Mouse (Mus musculus): ENCODE measurements around the gene Artn. TPM values are rescaled to one million over a fixed set of nuclear protein-coding genes. Genes with fewer than 3 reads are reported as not detected.

The Artn gene
- polyA plus RNA-seq, 1 experiment from 2014 or later, result 7.0 TPM

- Histone ChIP-seq H3K4me2 (ENCODE audit: low read length) (peak overlapping the region; percentile 91; the same call in 1 of the 2 replicates), H3K27me3 (replicated peaks; ENCODE audit: control insufficient read depth, insufficient read depth, low read length) (no peaks in the 10 kb centered on the region), H3K36me3 (ENCODE audit: control insufficient read depth, insufficient read depth, low read length) (peaks cover 34% of the 10 kb centered on the region), H3K9me3 (ENCODE audit: control insufficient read depth, low read length) (no peaks in the 10 kb centered on the region), H3K27ac (ENCODE audit: low read depth) (no peak overlapping the region), H3K4me1 (replicated peaks; ENCODE audit: control insufficient read depth, insufficient read depth, low read length) (peaks cover 12% of the 10 kb centered on the region), H3K4me3 (ENCODE audit: low read depth, low read length) (peak overlapping the region; percentile 81; the same call in 1 of the 2 replicates), H3K9ac (ENCODE audit: low read length) (no peak overlapping the region)
- 87% methylated on average over 8 of the region's 8 CpGs for WGBS
- ATAC-seq (replicated peaks; ENCODE audit: low FRiP score, low TSS enrichment, low read depth), result no peak
- no peak for DNase-seq (ENCODE audit: low spot score)
Measured at GRCm38 (mm10) chr4:117890750-117891149, 38.8 kb downstream of the Artn start.

DNA sequence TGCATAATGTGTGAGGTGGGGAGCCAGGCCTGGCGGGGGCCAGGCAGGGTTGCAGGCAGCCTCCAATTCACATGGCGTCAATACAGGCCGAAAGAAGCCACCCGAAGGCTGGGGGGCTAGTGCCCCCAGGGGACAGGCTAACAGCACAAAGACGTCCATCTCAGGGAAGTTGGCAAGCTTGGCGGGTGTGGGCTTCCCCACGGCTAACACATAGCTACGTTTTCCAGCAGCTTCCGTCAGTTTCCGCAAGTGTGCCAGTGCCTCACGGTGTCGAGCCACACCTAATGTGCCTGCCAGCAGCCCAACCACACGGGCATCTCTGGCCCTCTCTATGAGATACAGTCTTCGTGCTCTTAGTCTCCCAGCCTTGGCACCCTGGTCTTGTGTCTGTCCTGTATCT, 39.5 kb downstream of the Artn start:
- no peak overlapping the region for H3K27ac ChIP-seq (ENCODE audit: low read depth)
- no peak overlapping the region for H3K4me2 ChIP-seq (ENCODE audit: low read length)
- H3K9me3 ChIP-seq (ENCODE audit: control insufficient read depth, low read length), result no peaks in the 10 kb centered on the region
- 91% methylated on average over 14 of the region's 14 CpGs for WGBS
- peaks cover 12% of the 10 kb centered on the region for H3K4me1 ChIP-seq (replicated peaks; ENCODE audit: control insufficient read depth, insufficient read depth, low read length)
- no peak overlapping the region for H3K4me3 ChIP-seq (ENCODE audit: low read depth, low read length)
- H3K27me3 ChIP-seq (replicated peaks; ENCODE audit: control insufficient read depth, insufficient read depth, low read length), result no peaks in the 10 kb centered on the region
- no peak overlapping the region for H3K9ac ChIP-seq (ENCODE audit: low read length)
- peaks cover 34% of the 10 kb centered on the region for H3K36me3 ChIP-seq (ENCODE audit: control insufficient read depth, insufficient read depth, low read length)
- ATAC-seq (replicated peaks; ENCODE audit: low FRiP score, low TSS enrichment, low read depth) (no peak), DNase-seq (ENCODE audit: low spot score) (no peak)

- Histone ChIP-seq H3K9me3 (ENCODE audit: control insufficient read depth, low read length) (no peaks in the 10 kb centered on the region), H3K27ac (ENCODE audit: low read depth) (no peak overlapping the region), H3K27me3 (replicated peaks; ENCODE audit: control insufficient read depth, insufficient read depth, low read length) (no peaks in the 10 kb centered on the region), H3K4me1 (replicated peaks; ENCODE audit: control insufficient read depth, insufficient read depth, low read length) (peaks cover 12% of the 10 kb centered on the region), H3K36me3 (ENCODE audit: control insufficient read depth, insufficient read depth, low read length) (peaks cover 36% of the 10 kb centered on the region), H3K4me3 (ENCODE audit: low read depth, low read length) (no peak overlapping the region), H3K9ac (ENCODE audit: low read length) (no peak overlapping the region), H3K4me2 (ENCODE audit: low read length) (no peak overlapping the region)
- ATAC-seq (replicated peaks; ENCODE audit: low FRiP score, low TSS enrichment, low read depth), result no peak
- 88% methylated on average over 15 of the region's 15 CpGs for WGBS
- no peak for DNase-seq (ENCODE audit: low spot score)
Measured at GRCm38 (mm10) chr4:117889471-117889870, 40.1 kb downstream of the Artn start.

- no peak for ATAC-seq (replicated peaks; ENCODE audit: low FRiP score, low TSS enrichment, low read depth)
- H3K4me3 ChIP-seq (ENCODE audit: low read depth, low read length), result no peak overlapping the region
- H3K9me3 ChIP-seq (ENCODE audit: control insufficient read depth, low read length), result no peaks in the 10 kb centered on the region
- peaks cover 16% of the 10 kb centered on the region for H3K4me1 ChIP-seq (replicated peaks; ENCODE audit: control insufficient read depth, insufficient read depth, low read length)
- 66% methylated on average over 2 of the region's 2 CpGs for WGBS
- no peaks in the 10 kb centered on the region for H3K27me3 ChIP-seq (replicated peaks; ENCODE audit: control insufficient read depth, insufficient read depth, low read length)
- peaks cover 33% of the 10 kb centered on the region for H3K36me3 ChIP-seq (ENCODE audit: control insufficient read depth, insufficient read depth, low read length)
- DNase-seq (ENCODE audit: low spot score), result no peak
- H3K4me2 ChIP-seq (ENCODE audit: low read length), result peak overlapping the region; percentile 93
- no peak overlapping the region for H3K27ac ChIP-seq (ENCODE audit: low read depth)
- no peak overlapping the region for H3K9ac ChIP-seq (ENCODE audit: low read length)
Measured at GRCm38 (mm10) chr4:117887920-117888319, 41.6 kb downstream of the Artn start.

- H3K27me3 ChIP-seq (replicated peaks; ENCODE audit: control insufficient read depth, insufficient read depth, low read length), result no peaks in the 10 kb centered on the region
- WGBS, result 0% methylated on average over 37 of the region's 37 CpGs
- peak; percentile 93 for DNase-seq (ENCODE audit: low spot score)
- peak within 1 kb of the TSS; percentile 93 for H3K4me3 ChIP-seq (ENCODE audit: low read depth, low read length)
- H3K9ac ChIP-seq (ENCODE audit: low read length), result peak within 1 kb of the TSS; percentile 69
- H3K4me2 ChIP-seq (ENCODE audit: low read length), result peak within 1 kb of the TSS; percentile 93
- no peaks in the 10 kb centered on the region for H3K9me3 ChIP-seq (ENCODE audit: control insufficient read depth, low read length)
- H3K27ac ChIP-seq (ENCODE audit: low read depth), result 0 out of 2 replicates have a peak within 1 kb of the TSS, but pooled peaks have one; percentile 22
- peaks cover 21% of the 10 kb centered on the region for H3K4me1 ChIP-seq (replicated peaks; ENCODE audit: control insufficient read depth, insufficient read depth, low read length)
- H3K36me3 ChIP-seq (ENCODE audit: control insufficient read depth, insufficient read depth, low read length), result peaks cover 33% of the 10 kb centered on the region
- peak; percentile 85 for ATAC-seq (replicated peaks; ENCODE audit: low FRiP score, low TSS enrichment, low read depth)
Measured at GRCm38 (mm10) chr4:117887133-117887532, 42.4 kb downstream of the Artn start, which contains the start of gene Atp6v0b. Gene Atp6v0b, minus strand, starts transcription at chr4:117887333.

- WGBS, result 3% methylated on average over 24 of the region's 24 CpGs
- no peak for DNase-seq (ENCODE audit: low spot score)
- H3K9ac ChIP-seq (ENCODE audit: low read length), result peak overlapping the region; percentile 69
- peak; percentile 9; the same call in 1 of the 2 replicates for ATAC-seq (replicated peaks; ENCODE audit: low FRiP score, low TSS enrichment, low read depth)
- peaks cover 22% of the 10 kb centered on the region for H3K4me1 ChIP-seq (replicated peaks; ENCODE audit: control insufficient read depth, insufficient read depth, low read length)
- peaks cover 33% of the 10 kb centered on the region for H3K36me3 ChIP-seq (ENCODE audit: control insufficient read depth, insufficient read depth, low read length)
- 0 out of 2 replicates have a peak overlapping the region, but pooled peaks have one; percentile 22 for H3K27ac ChIP-seq (ENCODE audit: low read depth)
- no peaks in the 10 kb centered on the region for H3K27me3 ChIP-seq (replicated peaks; ENCODE audit: control insufficient read depth, insufficient read depth, low read length)
- H3K9me3 ChIP-seq (ENCODE audit: control insufficient read depth, low read length), result no peaks in the 10 kb centered on the region
- H3K4me3 ChIP-seq (ENCODE audit: low read depth, low read length), result peak overlapping the region; percentile 93
- peak overlapping the region; percentile 93 for H3K4me2 ChIP-seq (ENCODE audit: low read length)
Measured at GRCm38 (mm10) chr4:117886644-117887043, 42.9 kb downstream of the Artn start.

GRCm38 (mm10) chr4:117885994-117886393, 43.6 kb downstream of the Artn start:
- Histone ChIP-seq H3K4me1 (replicated peaks; ENCODE audit: control insufficient read depth, insufficient read depth, low read length) (peaks cover 19% of the 10 kb centered on the region), H3K36me3 (ENCODE audit: control insufficient read depth, insufficient read depth, low read length) (peaks cover 35% of the 10 kb centered on the region), H3K9ac (ENCODE audit: low read length) (peak overlapping the region; percentile 69; the same call in 1 of the 2 replicates), H3K27me3 (replicated peaks; ENCODE audit: control insufficient read depth, insufficient read depth, low read length) (no peaks in the 10 kb centered on the region), H3K4me3 (ENCODE audit: low read depth, low read length) (peak overlapping the region; percentile 93; the same call in 1 of the 2 replicates), H3K9me3 (ENCODE audit: control insufficient read depth, low read length) (no peaks in the 10 kb centered on the region), H3K4me2 (ENCODE audit: low read length) (peak overlapping the region; percentile 93), H3K27ac (ENCODE audit: low read depth) (no peak overlapping the region)
- WGBS, result 81% methylated on average over 9 of the region's 9 CpGs
- DNase-seq (ENCODE audit: low spot score) (no peak), ATAC-seq (replicated peaks; ENCODE audit: low FRiP score, low TSS enrichment, low read depth) (no peak)

DNA sequence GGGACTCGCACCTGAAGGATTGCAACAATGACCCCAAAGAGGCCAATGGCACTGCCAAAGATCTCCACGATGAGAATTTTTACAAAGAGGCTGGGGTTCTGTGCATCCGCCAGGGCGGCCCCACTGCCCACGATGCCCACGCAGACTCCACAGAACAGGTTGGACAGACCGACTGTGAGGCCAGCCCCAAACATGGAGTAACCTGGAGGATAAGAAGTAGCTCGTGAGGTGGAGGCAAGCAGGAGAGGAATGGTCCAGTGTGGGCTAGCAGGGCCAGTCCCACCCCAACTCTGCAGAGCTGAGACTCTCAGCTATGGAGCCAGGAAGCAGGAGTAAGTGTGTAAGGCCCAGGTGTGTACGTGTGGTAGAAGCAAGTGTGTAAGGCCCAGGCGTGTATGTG, 44.5 kb downstream of the Artn start:
- peaks cover 16% of the 10 kb centered on the region for H3K4me1 ChIP-seq (replicated peaks; ENCODE audit: control insufficient read depth, insufficient read depth, low read length)

GRCm38 (mm10) chr4:117884146-117884545, 45.4 kb downstream of the Artn start:
- H3K36me3 ChIP-seq (ENCODE audit: control insufficient read depth, insufficient read depth, low read length), result peaks cover 45% of the 10 kb centered on the region
- WGBS, result 92% methylated on average over 1 of the region's 1 CpGs
- ATAC-seq (replicated peaks; ENCODE audit: low FRiP score, low TSS enrichment, low read depth), result no peak
- H3K4me2 ChIP-seq (ENCODE audit: low read length), result no peak overlapping the region
- H3K9ac ChIP-seq (ENCODE audit: low read length), result no peak overlapping the region
- H3K27ac ChIP-seq (ENCODE audit: low read depth), result no peak overlapping the region
- no peak for DNase-seq (ENCODE audit: low spot score)
- H3K9me3 ChIP-seq (ENCODE audit: control insufficient read depth, low read length), result no peaks in the 10 kb centered on the region
- no peaks in the 10 kb centered on the region for H3K27me3 ChIP-seq (replicated peaks; ENCODE audit: control insufficient read depth, insufficient read depth, low read length)
- peaks cover 16% of the 10 kb centered on the region for H3K4me1 ChIP-seq (replicated peaks; ENCODE audit: control insufficient read depth, insufficient read depth, low read length)
- H3K4me3 ChIP-seq (ENCODE audit: low read depth, low read length), result no peak overlapping the region

More for the DNA sequence above, 44.5 kb downstream of the Artn start:
- Histone ChIP-seq H3K4me2 (ENCODE audit: low read length) (no peak overlapping the region), H3K9me3 (ENCODE audit: control insufficient read depth, low read length) (no peaks in the 10 kb centered on the region), H3K9ac (ENCODE audit: low read length) (no peak overlapping the region), H3K36me3 (ENCODE audit: control insufficient read depth, insufficient read depth, low read length) (peaks cover 44% of the 10 kb centered on the region), H3K27me3 (replicated peaks; ENCODE audit: control insufficient read depth, insufficient read depth, low read length) (no peaks in the 10 kb centered on the region), H3K27ac (ENCODE audit: low read depth) (no peak overlapping the region), H3K4me3 (ENCODE audit: low read depth, low read length) (no peak overlapping the region)
- ATAC-seq (replicated peaks; ENCODE audit: low FRiP score, low TSS enrichment, low read depth) (no peak), DNase-seq (ENCODE audit: low spot score) (no peak)
- 94% methylated on average over 10 of the region's 10 CpGs for WGBS

Measured in intestine, embryonic 14.5 days (tissue).